Mouse (Mus musculus) CH12.LX (cell line): ENCODE data around the gene Bco1. TPM values are rescaled to one million over a fixed set of nuclear protein-coding genes. Genes with fewer than 3 reads are reported as not detected.

Experiments
- DNase-seq: peaks from one replicate; pipeline ENCODE4 v3.0.0-alpha.2; 2013; ENCODE audit errors: extremely low read depth
- H3K27ac ChIP-seq: 2 replicates; pipeline ENCODE4 v1.5.1; 2012; ENCODE audit warnings: low read depth, mild to moderate bottlenecking, control low read depth, moderate library complexity; ENCODE audit not compliant: insufficient read depth
- H3K27me3 ChIP-seq: replicated peaks from 2 replicates; pipeline ENCODE3; 2012; ENCODE audit warnings: inconsistent platforms
- H3K36me3 ChIP-seq, 2 experiments: replicated peaks in 1 of 2; 2 replicates each; pipeline versions ENCODE3 to v1.6.1; 2012; ENCODE audit warnings: inconsistent platforms in 1 of 2, low read length in 1 of 2, mild to moderate bottlenecking in 1 of 2, mixed read lengths in 1 of 2, moderate library complexity in 1 of 2; ENCODE audit not compliant: control insufficient read depth in 1 of 2, insufficient read depth in 1 of 2
- H3K4me1 ChIP-seq, 2 experiments: 2 replicates each; pipeline ENCODE4 v1.6.1; 2012; ENCODE audit warnings: inconsistent platforms in 1 of 2, moderate library complexity in 1 of 2; ENCODE audit not compliant: insufficient read depth in 2 of 2, control insufficient read depth in 1 of 2
- H3K4me2 ChIP-seq: 2 replicates; pipeline ENCODE4 v1.6.1; 2012; ENCODE audit warnings: low read depth, mild to moderate bottlenecking, control low read depth; ENCODE audit not compliant: poor library complexity, insufficient read depth, severe bottlenecking
- H3K4me3 ChIP-seq, 3 experiments: fragments of 150-350 bp in 1 of 3; sonication (generic) in 1 of 3; replicated peaks in 1 of 3; 2 replicates each; pipeline versions ENCODE3 to v1.5.1; 2011 to 2012; ENCODE audit warnings: low read depth in 2 of 3, low read length in 2 of 3, mild to moderate bottlenecking in 2 of 3, moderate library complexity in 2 of 3, control low read depth in 1 of 3, improper control_type of control experiment in 1 of 3, inconsistent platforms in 1 of 3, mixed read lengths in 1 of 3; ENCODE audit not compliant: poor library complexity in 1 of 3
- H3K79me2 ChIP-seq: replicated peaks from 2 replicates; pipeline ENCODE4 v1.6.1; 2012; ENCODE audit warnings: mild to moderate bottlenecking, moderate library complexity; ENCODE audit not compliant: control insufficient read depth, poor library complexity, insufficient read depth, severe bottlenecking; ENCODE audit errors: extremely low read depth
- H3K9ac ChIP-seq: 2 replicates; pipeline ENCODE4 v1.6.1; 2012; ENCODE audit warnings: low read depth, mild to moderate bottlenecking, control low read depth, moderate library complexity; ENCODE audit not compliant: insufficient read depth
- H3K9me3 ChIP-seq: replicated peaks from 2 replicates; pipeline ENCODE3; 2012; ENCODE audit warnings: low read length, inconsistent platforms, mixed read lengths
- CHD2 ChIP-seq: IDR thresholded peaks from 2 replicates; pipeline ENCODE4 v1.6.1; 2011; ENCODE audit warnings: low read length, improper control_type of control experiment
- CTCF ChIP-seq, 2 experiments: IDR thresholded peaks in 1 of 2; conservative IDR thresholded peaks in 1 of 2; 2 replicates each; pipeline ENCODE4 v1.5.1; 2011 to 2012; ENCODE audit warnings: low read depth in 2 of 2, low read length in 2 of 2, improper control_type of control experiment in 1 of 2, inconsistent platforms in 1 of 2, mild to moderate bottlenecking in 1 of 2, moderate library complexity in 1 of 2
- E2F4 ChIP-seq: IDR thresholded peaks from 2 replicates; pipeline ENCODE4 v1.6.1; 2011; ENCODE audit warnings: low read depth, low read length, improper control_type of control experiment; ENCODE audit not compliant: insufficient replicate concordance
- ELF1 ChIP-seq: IDR thresholded peaks from 2 replicates; pipeline ENCODE4 v1.6.1; 2014; ENCODE audit warnings: low read depth, mild to moderate bottlenecking, inconsistent platforms, low read length, improper control_type of control experiment
- EP300 ChIP-seq: IDR thresholded peaks from 2 replicates; pipeline ENCODE4 v1.6.1; 2011; ENCODE audit warnings: low read length, improper control_type of control experiment
- ETS1 ChIP-seq: conservative IDR thresholded peaks from 2 replicates; pipeline ENCODE4 v1.6.1; 2012; ENCODE audit warnings: low read depth, mild to moderate bottlenecking, inconsistent platforms, low read length, improper control_type of control experiment, moderate library complexity
- GABPA ChIP-seq: IDR thresholded peaks from 2 replicates; pipeline ENCODE4 v1.6.1; 2012; ENCODE audit warnings: low read depth, low read length, improper control_type of control experiment, inconsistent platforms; ENCODE audit not compliant: insufficient replicate concordance
- HCFC1 ChIP-seq: IDR thresholded peaks from 2 replicates; pipeline ENCODE4 v1.6.1; 2012; ENCODE audit warnings: low read depth, mild to moderate bottlenecking, inconsistent platforms, low read length, improper control_type of control experiment
- JUN ChIP-seq: IDR thresholded peaks from 2 replicates; pipeline ENCODE4 v1.6.1; 2011; ENCODE audit warnings: low read depth, mild to moderate bottlenecking, low read length, improper control_type of control experiment, moderate library complexity; ENCODE audit not compliant: insufficient read depth
- KAT2A ChIP-seq: IDR thresholded peaks from 2 replicates; pipeline ENCODE4 v1.6.1; 2012; ENCODE audit warnings: low read length, improper control_type of control experiment, inconsistent platforms; ENCODE audit not compliant: insufficient replicate concordance
- MAFK ChIP-seq: IDR thresholded peaks from 2 replicates; pipeline ENCODE4 v1.6.1; 2011; ENCODE audit warnings: low read length, improper control_type of control experiment; ENCODE audit not compliant: insufficient replicate concordance
- MAX ChIP-seq: IDR thresholded peaks from 2 replicates; pipeline ENCODE4 v1.6.1; 2011; ENCODE audit warnings: low read length, improper control_type of control experiment
- MAZ ChIP-seq: IDR thresholded peaks from 2 replicates; pipeline ENCODE4 v1.6.1; 2012; ENCODE audit warnings: low read depth, mild to moderate bottlenecking, inconsistent platforms, low read length, improper control_type of control experiment, moderate library complexity
- MYC ChIP-seq: IDR thresholded peaks from 2 replicates; pipeline ENCODE4 v1.6.1; 2011; ENCODE audit warnings: low read depth, mild to moderate bottlenecking, improper control_type of control experiment, low read length
- NELFE ChIP-seq: IDR thresholded peaks from 2 replicates; pipeline ENCODE4 v1.6.1; 2011; ENCODE audit warnings: low read depth, low read length, improper control_type of control experiment
- NRF1 ChIP-seq: IDR thresholded peaks from 2 replicates; pipeline ENCODE4 v1.6.1; 2014; ENCODE audit warnings: low read depth, mild to moderate bottlenecking, inconsistent platforms, low read length, improper control_type of control experiment, moderate library complexity
- PAX5 ChIP-seq: IDR thresholded peaks from 2 replicates; pipeline ENCODE4 v1.6.1; 2012; ENCODE audit warnings: low read length, inconsistent platforms, mixed read lengths
- RCOR1 ChIP-seq: conservative IDR thresholded peaks from 2 replicates; pipeline ENCODE4 v1.6.1; 2012; ENCODE audit warnings: low read depth, mild to moderate bottlenecking, inconsistent platforms, low read length, improper control_type of control experiment
- SIN3A ChIP-seq: IDR thresholded peaks from 2 replicates; pipeline ENCODE4 v1.6.1; 2012; ENCODE audit warnings: low read length, improper control_type of control experiment, inconsistent platforms
- SMC3 ChIP-seq: IDR thresholded peaks from 2 replicates; pipeline ENCODE4 v1.6.1; 2011; ENCODE audit warnings: low read depth, low read length, improper control_type of control experiment
- TBP ChIP-seq: conservative IDR thresholded peaks from 2 replicates; pipeline ENCODE4 v1.6.1; 2011; ENCODE audit warnings: low read depth, low read length, improper control_type of control experiment
- TCF12 ChIP-seq: IDR thresholded peaks from 2 replicates; pipeline ENCODE4 v1.6.1; 2014; ENCODE audit warnings: low read depth, mild to moderate bottlenecking, inconsistent platforms, low read length, improper control_type of control experiment
- UBTF ChIP-seq: IDR thresholded peaks from 2 replicates; pipeline ENCODE4 v1.6.1; 2012; ENCODE audit warnings: low read depth, mild to moderate bottlenecking, inconsistent platforms, low read length, improper control_type of control experiment, moderate library complexity
- USF2 ChIP-seq: conservative IDR thresholded peaks from 2 replicates; pipeline ENCODE4 v1.6.1; 2011; ENCODE audit warnings: low read depth, low read length, improper control_type of control experiment
- ZMIZ1 ChIP-seq: IDR thresholded peaks from 2 replicates; pipeline ENCODE4 v1.6.1; 2012; ENCODE audit warnings: low read depth, mild to moderate bottlenecking, inconsistent platforms, low read length, improper control_type of control experiment
- dilution Hi-C: fragments of 300-500 bp; cut with MboI; formaldehyde crosslinking; loops from 2 replicates; pipeline ENCODE4 v1.14.3; 2020; ENCODE audit warnings: low sequenced_read_pairs; ENCODE audit not compliant: extremely low pct_unique_long_range_greater_than_20kb, extremely low pct_ligation_motif_present
- in situ Hi-C: fragments of 300-500 bp; cut with MboI; formaldehyde crosslinking; loops from 3 replicates; pipeline ENCODE4 v1.14.3; 2019; ENCODE audit warnings: low sequenced_read_pairs, low pct_ligation_motif_present, low pct_unique_long_range_greater_than_20kb, mixed read lengths
- polyA plus RNA-seq: library from polyadenylated mRNA; unstranded; fragments of >175 nt; gene quantifications from 2 replicates; pipeline ENCODE4 v1.2.1, GENCODE M21; 2012; ENCODE audit warnings: low read depth; ENCODE audit not compliant: insufficient read length
- total RNA-seq, 2 experiments: library from RNA; depleted of rRNA; stranded (reverse); fragments of 300-350 nt in 1 of 2; fragments of >200 nt in 1 of 2; gene quantifications; 2 replicates each; pipeline ENCODE4 v1.2.3; 2012 to 2014

Bco1 gene
- total and polyA plus RNA-seq, 3 experiments = not detected

GRCm38 (mm10) chr8:117111641-117112040 lies 16.0 kb downstream of the Bco1 start:
- H3K79me2 ChIP-seq = no peaks in the 10 kb centered on the region
- no peaks in the 10 kb centered on the region for H3K36me3 ChIP-seq
- TF ChIP-seq MAFK (no peak), ZMIZ1 (no peak), TBP (no peak), MYC (no peak), ETS1 (no peak), ELF1 (no peak), PAX5 (no peak), SIN3A (no peak), CHD2 (no peak), E2F4 (no peak), JUN (no peak), MAX (no peak), SMC3 (no peak)
- H3K4me3 ChIP-seq = no peak overlapping the region
- no peak overlapping the region for H3K9ac ChIP-seq
- H3K27me3 ChIP-seq = no peaks in the 10 kb centered on the region
- no peak for DNase-seq
- dilution Hi-C loops = no loop called here
- in situ Hi-C loops = loop anchor here (5.0 kb wide), 1 partner anchor 361 kb away; no protein-coding TSS in a partner anchor
- peaks cover 3 to 7% of the 10 kb centered on the region in 2 experiments; a peak in 2 of 4 replicates for H3K4me1 ChIP-seq
- no peak overlapping the region for H3K4me2 ChIP-seq
- no peak overlapping the region for H3K27ac ChIP-seq
- peaks cover 5% of the 10 kb centered on the region for H3K9me3 ChIP-seq

GRCm38 (mm10) chr8:117112261-117112660 lies 16.6 kb downstream of the Bco1 start:
- Histone ChIP-seq H3K27me3 (no peaks in the 10 kb centered on the region), H3K79me2 (no peaks in the 10 kb centered on the region), H3K9ac (no peak overlapping the region), H3K4me3 (no peak overlapping the region), H3K4me1 (peaks cover 3 to 7% of the 10 kb centered on the region in 2 experiments; a peak in 2 of 4 replicates), H3K27ac (no peak overlapping the region), H3K9me3 (peaks cover 5% of the 10 kb centered on the region)
- no peak for DNase-seq
- TF ChIP-seq EP300 = no peak
- TF ChIP-seq NRF1 = no peak
- TF ChIP-seq NELFE = no peak
- TF ChIP-seq MYC = no peak
- TF ChIP-seq UBTF = no peak
- no peak for TF ChIP-seq KAT2A
- TF ChIP-seq E2F4 = no peak
- no peak for TF ChIP-seq ZMIZ1
- TF ChIP-seq PAX5 = no peak
- TF ChIP-seq JUN = no peak
- no peak for TF ChIP-seq CTCF (conservative IDR thresholded peaks at IDR 0.05 in 1 of 2, IDR thresholded peaks at IDR 0.05 in 1 of 2; ENCODE audit: low read depth in 2 of 2, low read length in 2 of 2)
- no peak for TF ChIP-seq MAFK
- no peak for TF ChIP-seq MAZ
- no peak for TF ChIP-seq CHD2
- no peak for TF ChIP-seq USF2
- no peak for TF ChIP-seq ELF1
- no peak for TF ChIP-seq TCF12
- no peak for TF ChIP-seq HCFC1
- no peak for TF ChIP-seq RCOR1
- TF ChIP-seq GABPA = no peak
- TF ChIP-seq, all 38 proteins: peak for 0
- Histone ChIP-seq H3K36me3 (no peaks in the 10 kb centered on the region), H3K4me2 (no peak overlapping the region)
- in situ Hi-C loops = loop anchor here (5.0 kb wide), 1 partner anchor 360 kb away; no protein-coding TSS in a partner anchor
- dilution Hi-C loops = no loop called here
